Mouse (Mus musculus): Measurements from ENCODE around the gene Tfam.

- TF ChIP-seq CTCF (IDR thresholded peaks at IDR 0.05; ENCODE audit: low read depth) = no peak
- TF ChIP-seq EP300 (IDR thresholded peaks at IDR 0.05; ENCODE audit: low read depth) = no peak
Measured at GRCm38 (mm10) chr10:71197036-71197785, 40.9 kb downstream of the Tfam start.
